Mouse (Mus musculus): ENCODE data around the gene Gm17019. TPM values are rescaled to one million over a fixed set of nuclear protein-coding genes. Genes with fewer than 3 reads are reported as not detected.
"Not testable (repeated sequence)": the region's sequence is repeated elsewhere in the genome, so short reads cannot be mapped to it uniquely, and the experiment has no call there.

The Gm17019 gene
- polyA plus RNA-seq, 1 experiment, result not detected

- not testable (repeated sequence) for H3K4me3 ChIP-seq (ENCODE audit: insufficient read depth, low read depth, low read length); H3K27ac ChIP-seq (ENCODE audit: insufficient read depth, low read depth, low read length); H3K4me1 ChIP-seq (ENCODE audit: control insufficient read depth, insufficient read depth, low read length)
- WGBS, result 84% methylated on average over 11 of the region's 11 CpGs
Measured at GRCm38 (mm10) chr5:15010639-15011582, 21.9 kb downstream of the Gm17019 start.

GRCm38 (mm10) chr5:15006907-15007306 lies 25.9 kb downstream of the Gm17019 start:
- not testable (repeated sequence) for H3K4me3 ChIP-seq (ENCODE audit: insufficient read depth, low read depth, low read length); H3K4me1 ChIP-seq (ENCODE audit: control insufficient read depth, insufficient read depth, low read length); H3K27ac ChIP-seq (ENCODE audit: insufficient read depth, low read depth, low read length)
- 58% methylated on average over 3 of the region's 3 CpGs for WGBS

- not testable (repeated sequence) for H3K27ac ChIP-seq (ENCODE audit: insufficient read depth, low read depth, low read length); H3K4me1 ChIP-seq (ENCODE audit: control insufficient read depth, insufficient read depth, low read length); H3K4me3 ChIP-seq (ENCODE audit: insufficient read depth, low read depth, low read length)
- WGBS, result 69% methylated on average over 3 of the region's 3 CpGs
Measured at GRCm38 (mm10) chr5:15006288-15006687, 26.5 kb downstream of the Gm17019 start.

- H3K4me1 ChIP-seq (ENCODE audit: control insufficient read depth, insufficient read depth, low read length); H3K4me3 ChIP-seq (ENCODE audit: insufficient read depth, low read depth, low read length); H3K27ac ChIP-seq (ENCODE audit: insufficient read depth, low read depth, low read length): not testable (repeated sequence)
- WGBS, result 67% methylated on average over 3 of the region's 4 CpGs
Measured at GRCm38 (mm10) chr5:15005584-15005983, 27.2 kb downstream of the Gm17019 start.

GRCm38 (mm10) chr5:15004569-15005562 lies 27.9 kb downstream of the Gm17019 start:
- H3K27ac ChIP-seq (ENCODE audit: insufficient read depth, low read depth, low read length); H3K4me1 ChIP-seq (ENCODE audit: control insufficient read depth, insufficient read depth, low read length); H3K4me3 ChIP-seq (ENCODE audit: insufficient read depth, low read depth, low read length): not testable (repeated sequence)
- WGBS, result 79% methylated on average over 5 of the region's 5 CpGs

GRCm38 (mm10) chr5:14998077-14998476 lies 34.7 kb downstream of the Gm17019 start:
- H3K4me1 ChIP-seq (ENCODE audit: control insufficient read depth, insufficient read depth, low read length); H3K27ac ChIP-seq (ENCODE audit: insufficient read depth, low read depth, low read length); H3K4me3 ChIP-seq (ENCODE audit: insufficient read depth, low read depth, low read length): not testable (repeated sequence)
- 75% methylated on average over 9 of the region's 9 CpGs for WGBS

- H3K27ac ChIP-seq (ENCODE audit: insufficient read depth, low read depth, low read length); H3K4me3 ChIP-seq (ENCODE audit: insufficient read depth, low read depth, low read length); H3K4me1 ChIP-seq (ENCODE audit: control insufficient read depth, insufficient read depth, low read length): not testable (repeated sequence)
- WGBS, result 86% methylated on average over 4 of the region's 4 CpGs
Measured at GRCm38 (mm10) chr5:14997556-14997955, 35.2 kb downstream of the Gm17019 start.

GRCm38 (mm10) chr5:14996670-14997249 lies 36.0 kb downstream of the Gm17019 start:
- H3K4me3 ChIP-seq (ENCODE audit: insufficient read depth, low read depth, low read length); H3K4me1 ChIP-seq (ENCODE audit: control insufficient read depth, insufficient read depth, low read length): not testable (repeated sequence)
- whole genome bisulfite sequencing, result 70% methylated on average over 7 of the region's 7 CpGs

GRCm38 (mm10) chr5:14994124-14994523 lies 38.7 kb downstream of the Gm17019 start:
- 88% methylated on average over 6 of the region's 6 CpGs for WGBS
- H3K27ac ChIP-seq (ENCODE audit: insufficient read depth, low read depth, low read length); H3K4me3 ChIP-seq (ENCODE audit: insufficient read depth, low read depth, low read length): not testable (repeated sequence)

More at GRCm38 (mm10) chr5:14996670-14997249, 36.0 kb downstream of the Gm17019 start:
- not testable (repeated sequence) for H3K27ac ChIP-seq (ENCODE audit: insufficient read depth, low read depth, low read length)

GRCm38 (mm10) chr5:14990375-14991158 lies 42.2 kb downstream of the Gm17019 start:
- H3K4me1 ChIP-seq (ENCODE audit: control insufficient read depth, insufficient read depth, low read length); H3K4me3 ChIP-seq (ENCODE audit: insufficient read depth, low read depth, low read length); H3K27ac ChIP-seq (ENCODE audit: insufficient read depth, low read depth, low read length): not testable (repeated sequence)
- WGBS, result 77% methylated on average over 8 of the region's 8 CpGs

More at GRCm38 (mm10) chr5:14994124-14994523, 38.7 kb downstream of the Gm17019 start:
- H3K4me1 ChIP-seq (ENCODE audit: control insufficient read depth, insufficient read depth, low read length), result not testable (repeated sequence)

- H3K27ac ChIP-seq (ENCODE audit: insufficient read depth, low read depth, low read length); H3K4me3 ChIP-seq (ENCODE audit: insufficient read depth, low read depth, low read length); H3K4me1 ChIP-seq (ENCODE audit: control insufficient read depth, insufficient read depth, low read length): not testable (repeated sequence)
- WGBS, result 38% methylated on average over 6 of the region's 6 CpGs
Measured at GRCm38 (mm10) chr5:14986649-14987387, 46.0 kb downstream of the Gm17019 start.

Measured in olfactory bulb, adult 2 months (tissue).